Mouse (Mus musculus): ENCODE results near the gene Plau.

DNA sequence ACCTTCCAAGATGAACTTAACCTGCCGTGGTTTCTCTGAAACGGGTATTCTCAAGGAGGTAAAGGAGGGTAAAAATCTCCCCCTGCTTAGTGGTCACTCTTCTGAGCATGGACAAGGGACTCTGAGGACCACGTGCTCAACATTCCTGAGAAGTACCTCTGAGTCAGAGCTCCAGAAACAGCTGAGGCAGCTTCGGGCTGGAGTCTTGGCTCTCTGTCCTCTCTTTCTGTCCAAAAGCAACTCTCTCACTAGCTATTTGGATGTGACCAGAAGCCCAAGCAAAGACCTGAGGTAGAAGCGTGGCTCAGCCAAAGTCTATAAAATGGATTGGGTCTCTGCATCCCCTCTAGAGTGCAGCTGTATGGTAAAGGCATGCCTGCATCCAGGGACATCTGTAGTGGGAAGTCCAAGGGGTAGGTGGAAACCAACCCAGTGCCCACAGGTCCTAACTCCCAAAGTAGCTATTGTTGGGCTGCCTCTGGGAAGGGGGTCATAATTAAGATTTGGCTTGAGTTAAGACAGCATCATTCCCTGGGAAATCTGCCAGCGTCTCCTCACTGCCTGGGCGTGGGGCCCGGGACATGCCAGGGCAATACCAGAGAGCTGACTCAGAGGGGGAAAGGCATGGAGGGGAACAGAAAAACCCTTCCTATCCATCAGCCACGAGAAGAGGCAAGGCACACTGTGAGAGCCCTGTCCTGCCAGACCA is 31.3 kb upstream of the Plau start:
- TF ChIP-seq CTCF (IDR thresholded peaks at IDR 0.05; ENCODE audit: low read depth, low read length) (no peak), POLR2AphosphoS5 (IDR thresholded peaks at IDR 0.05; ENCODE audit: insufficient replicate concordance, low read depth, low read length) (no peak)
